Mouse (Mus musculus): ENCODE measurements around the gene Xpo6. TPM values are rescaled to one million over a fixed set of nuclear protein-coding genes. Genes with fewer than 3 reads are reported as not detected.

Gene Xpo6
- total RNA-seq, 2 experiments from 2014 or later, result 91.6 to 99.2 TPM

- intact Hi-C loops (cut with DNase I), result no loop called here
- no peak for DNase-seq (ENCODE audit: low spot score in 2 of 2)
Measured at GRCm38 (mm10) chr7:126144364-126144763, 55.9 kb downstream of the Xpo6 start.

GRCm38 (mm10) chr7:126137850-126138249, 62.5 kb downstream of the Xpo6 start:
- DNase-seq (ENCODE audit: low spot score in 2 of 2), result no peak
- intact Hi-C loops (cut with DNase I), result no loop called here

GRCm38 (mm10) chr7:126135391-126135790, 64.9 kb downstream of the Xpo6 start:
- DNase-seq (ENCODE audit: low spot score in 2 of 2), result no peak
- intact Hi-C loops (cut with DNase I), result no loop called here

GRCm38 (mm10) chr7:126134634-126135321, 65.5 kb downstream of the Xpo6 start:
- no peak for DNase-seq (ENCODE audit: low spot score in 2 of 2)
- intact Hi-C loops (cut with DNase I), result no loop called here

- intact Hi-C loops (cut with DNase I), result no loop called here
Measured at GRCm38 (mm10) chr7:126127673-126128072, 72.6 kb downstream of the Xpo6 start.

GRCm38 (mm10) chr7:126126502-126126901, 73.8 kb downstream of the Xpo6 start:
- intact Hi-C loops (cut with DNase I), result no loop called here
- no peak for DNase-seq (ENCODE audit: low spot score in 2 of 2)

More at GRCm38 (mm10) chr7:126127673-126128072, 72.6 kb downstream of the Xpo6 start:
- no peak for DNase-seq (ENCODE audit: low spot score in 2 of 2)

GRCm38 (mm10) chr7:126121533-126121932, 78.8 kb downstream of the Xpo6 start:
- intact Hi-C loops (cut with DNase I), result no loop called here
- no peak for DNase-seq (ENCODE audit: low spot score in 2 of 2)

GRCm38 (mm10) chr7:126119819-126120218, 80.5 kb downstream of the Xpo6 start:
- intact Hi-C loops (cut with DNase I), result no loop called here
- DNase-seq (ENCODE audit: low spot score in 2 of 2), result no peak

- intact Hi-C loops (cut with DNase I), result no loop called here
Measured at GRCm38 (mm10) chr7:126113263-126113662, 87.0 kb downstream of the Xpo6 start.

GRCm38 (mm10) chr7:126111230-126111629, 89.1 kb downstream of the Xpo6 start:
- DNase-seq (ENCODE audit: low spot score in 2 of 2), result no peak
- intact Hi-C loops (cut with DNase I), result no loop called here

More at GRCm38 (mm10) chr7:126113263-126113662, 87.0 kb downstream of the Xpo6 start:
- DNase-seq (ENCODE audit: low spot score in 2 of 2), result no peak

GRCm38 (mm10) chr7:126109898-126110297, 90.4 kb downstream of the Xpo6 start:
- no peak for DNase-seq (ENCODE audit: low spot score in 2 of 2)
- intact Hi-C loops (cut with DNase I), result no loop called here

GRCm38 (mm10) chr7:126100440-126100839, 99.9 kb downstream of the Xpo6 start:
- intact Hi-C loops (cut with DNase I), result no loop called here
- no peak for DNase-seq (ENCODE audit: low spot score in 2 of 2)

- intact Hi-C loops (cut with DNase I), result no loop called here
- DNase-seq (ENCODE audit: low spot score in 2 of 2), result no peak
Measured at GRCm38 (mm10) chr7:126099835-126100234, 100.5 kb downstream of the Xpo6 start.

- intact Hi-C loops (cut with DNase I), result no loop called here
- DNase-seq (ENCODE audit: low spot score in 2 of 2), result peak in 1 of 2 experiments; percentile 1
Measured at GRCm38 (mm10) chr7:126099163-126099775, 101.0 kb downstream of the Xpo6 start.

GRCm38 (mm10) chr7:126097219-126097915, 102.9 kb downstream of the Xpo6 start:
- intact Hi-C loops (cut with DNase I), result no loop called here
- DNase-seq (ENCODE audit: low spot score in 2 of 2), result no peak

- intact Hi-C loops (cut with DNase I), result no loop called here
- no peak for DNase-seq (ENCODE audit: low spot score in 2 of 2)
Measured at GRCm38 (mm10) chr7:126096596-126096995, 103.7 kb downstream of the Xpo6 start.

- intact Hi-C loops (cut with DNase I), result no loop called here
Measured at GRCm38 (mm10) chr7:126094738-126095137, 105.6 kb downstream of the Xpo6 start.

GRCm38 (mm10) chr7:126093162-126093561, 107.1 kb downstream of the Xpo6 start:
- intact Hi-C loops (cut with DNase I), result no loop called here
- DNase-seq (ENCODE audit: low spot score in 2 of 2), result no peak

More at GRCm38 (mm10) chr7:126094738-126095137, 105.6 kb downstream of the Xpo6 start:
- DNase-seq (ENCODE audit: low spot score in 2 of 2), result no peak

GRCm38 (mm10) chr7:126089782-126090181, 110.5 kb downstream of the Xpo6 start:
- peak; percentile 52 to 55 for DNase-seq (ENCODE audit: low spot score in 2 of 2)
- intact Hi-C loops (cut with DNase I), result loop anchor here (5.0 to 10.0 kb wide), 2 partner anchors 342 to 415 kb away; no protein-coding TSS in a partner anchor

- intact Hi-C loops (cut with DNase I), result loop anchor here (5.0 to 10.0 kb wide), 2 partner anchors 341 to 413 kb away; no protein-coding TSS in a partner anchor
- no peak for DNase-seq (ENCODE audit: low spot score in 2 of 2)
Measured at GRCm38 (mm10) chr7:126088155-126088554, 112.1 kb downstream of the Xpo6 start.

All from left cerebral cortex, postnatal 36 days (tissue).